Mouse (Mus musculus) stomach, embryonic 16.5 days (tissue): Measurements from ENCODE around the gene Pygo1. TPM values are rescaled to one million over a fixed set of nuclear protein-coding genes. Genes with fewer than 3 reads are reported as not detected.

Experiments used
- ATAC-seq: fragments of 200-750 bp; cut with Nextera tagmentation; 2 replicates; pipeline ENCODE4 v1.8.0; 2017; ENCODE audit warnings: moderate number of reproducible peaks, moderate TSS enrichment; ENCODE audit not compliant: insufficient read depth, low FRiP score
- H3K27ac ChIP-seq: fragments of 300-500 bp; sonication (generic); 2 replicates; pipeline ENCODE4 v1.5.1; 2014; ENCODE audit warnings: low read length
- H3K27me3 ChIP-seq: fragments of 300-500 bp; sonication (generic); 2 replicates; pipeline ENCODE4 v1.6.1; 2014; ENCODE audit warnings: low read length, control low read depth, mixed read lengths; ENCODE audit not compliant: control insufficient read depth, insufficient read depth
- H3K36me3 ChIP-seq: fragments of 300-500 bp; sonication (generic); 2 replicates; pipeline ENCODE4 v1.6.1; 2014; ENCODE audit warnings: low read length; ENCODE audit not compliant: control insufficient read depth, insufficient read depth
- H3K4me1 ChIP-seq: fragments of 300-500 bp; sonication (generic); 2 replicates; pipeline ENCODE4 v1.6.1; 2014; ENCODE audit warnings: low read length, control low read depth, mixed read lengths; ENCODE audit not compliant: control insufficient read depth, insufficient read depth
- H3K4me2 ChIP-seq: fragments of 300-500 bp; sonication (generic); 2 replicates; pipeline ENCODE4 v1.6.1; 2014; ENCODE audit warnings: low read depth, low read length, mixed read lengths
- H3K4me3 ChIP-seq: fragments of 300-500 bp; sonication (generic); replicated peaks from 2 replicates; pipeline ENCODE4 v1.5.1; 2014; ENCODE audit warnings: mild to moderate bottlenecking, low read length
- H3K9ac ChIP-seq: fragments of 300-500 bp; sonication (generic); 2 replicates; pipeline ENCODE4 v1.6.1; 2014; ENCODE audit warnings: low read length
- H3K9me3 ChIP-seq: fragments of 300-500 bp; sonication (generic); replicated peaks from 2 replicates; pipeline ENCODE4 v1.6.1; 2016; ENCODE audit warnings: low read length, control low read depth; ENCODE audit not compliant: control insufficient read depth
- WGBS: fragments of 180-500 bp; shearing (Covaris S2); extraction: QIAGEN DNeasy Blood & Tissue Kit; methylation state at CpG from one replicate; pipeline ENCODE4 v1.1.7; 2014; 5-methylcytosine and 5-hydroxymethylcytosine counted together
- polyA plus RNA-seq: library from polyadenylated mRNA; unstranded; fragments of >200 nt; fragmentation: Nextera tagmentation; extraction: Ambion mirVana; gene quantifications from 2 replicates; pipeline ENCODE4 v1.2.1, GENCODE M21; 2015

The Pygo1 gene
- polyA plus RNA-seq, 1 experiment from 2014 or later = 2.8 TPM

DNA sequence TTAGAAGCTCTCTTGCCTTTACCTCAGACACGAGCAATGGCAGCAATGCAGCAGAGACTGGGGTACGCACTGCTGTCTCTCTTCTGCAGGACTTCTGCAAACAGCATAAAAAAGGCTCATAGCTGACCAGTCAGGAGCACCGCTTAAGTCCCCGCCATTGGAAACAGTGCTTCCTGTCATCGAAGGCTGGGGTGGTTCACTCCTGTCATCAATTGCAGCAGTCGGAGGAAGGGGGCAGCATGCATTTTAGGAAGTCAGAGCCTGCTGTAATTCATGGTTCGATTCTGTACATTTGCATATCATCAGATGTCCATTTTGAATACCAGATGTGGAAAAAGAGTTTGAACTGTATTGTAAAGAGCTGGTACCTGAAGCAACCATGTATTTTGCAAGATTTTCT, 9.7 kb upstream of the Pygo1 start:
- 60% methylated on average over 7 of the region's 7 CpGs for WGBS
- Histone ChIP-seq H3K27ac (no peak overlapping the region), H3K36me3 (no peaks in the 10 kb centered on the region), H3K4me2 (no peak overlapping the region), H3K27me3 (no peaks in the 10 kb centered on the region), H3K9me3 (no peaks in the 10 kb centered on the region), H3K4me3 (no peak overlapping the region), H3K9ac (no peak overlapping the region), H3K4me1 (no peaks in the 10 kb centered on the region)
- no peak for ATAC-seq

- Histone ChIP-seq H3K9ac (no peak overlapping the region), H3K27me3 (peaks cover 2% of the 10 kb centered on the region; the same call in 1 of the 2 replicates), H3K27ac (no peak overlapping the region), H3K9me3 (no peaks in the 10 kb centered on the region), H3K4me3 (no peak overlapping the region), H3K4me2 (no peak overlapping the region), H3K36me3 (no peaks in the 10 kb centered on the region), H3K4me1 (peaks cover 10% of the 10 kb centered on the region)
- ATAC-seq = no peak
- WGBS = 71% methylated on average over 3 of the region's 3 CpGs
Observed at GRCm38 (mm10) chr9:72923068-72923467, 2.4 kb upstream of the Pygo1 start.

- peak overlapping the region; percentile 73 for H3K4me2 ChIP-seq
- peak overlapping the region; percentile 71 for H3K4me3 ChIP-seq
- H3K27me3 ChIP-seq = peaks cover 2% of the 10 kb centered on the region; the same call in 1 of the 2 replicates
- H3K9me3 ChIP-seq = no peaks in the 10 kb centered on the region
- no peaks in the 10 kb centered on the region for H3K36me3 ChIP-seq
- H3K27ac ChIP-seq = peak overlapping the region; percentile 79
- H3K9ac ChIP-seq = peak overlapping the region; percentile 91
- H3K4me1 ChIP-seq = peaks cover 10% of the 10 kb centered on the region
- WGBS = 1% methylated on average over 20 of the region's 20 CpGs
- ATAC-seq = no peak
Observed at GRCm38 (mm10) chr9:72925935-72926258, 452 bp downstream of the Pygo1 start.

DNA sequence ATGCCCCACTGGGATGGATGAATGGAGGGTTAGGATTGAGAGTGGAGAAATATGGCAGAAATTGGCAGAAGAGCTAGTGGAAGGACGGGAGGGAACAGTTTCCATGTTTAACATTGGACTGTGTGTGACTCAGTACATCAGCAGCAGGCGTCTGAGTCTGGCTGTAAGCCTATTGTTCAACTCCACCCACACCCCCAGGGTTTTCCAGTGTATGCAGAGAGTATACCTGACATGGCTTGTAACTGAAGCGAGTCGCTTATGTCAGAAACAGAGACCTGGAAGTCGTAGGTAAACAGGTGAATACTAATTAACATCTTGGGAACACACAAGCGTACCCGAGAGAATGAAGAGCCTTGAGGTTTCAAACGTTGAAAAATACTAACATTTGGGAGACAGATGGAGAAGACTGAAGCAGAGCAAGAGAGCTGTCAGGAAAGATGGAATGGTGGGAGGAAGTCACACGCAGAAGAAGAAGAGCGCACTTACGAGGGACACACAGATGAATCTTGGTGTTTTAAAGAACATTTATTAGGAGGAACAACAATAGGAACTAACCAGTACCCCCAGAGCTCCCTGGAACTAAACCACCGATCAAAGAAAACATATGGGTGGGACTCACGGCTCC, 5.8 kb downstream of the Pygo1 start:
- Histone ChIP-seq H3K9ac (no peak overlapping the region), H3K4me3 (no peak overlapping the region), H3K36me3 (no peaks in the 10 kb centered on the region), H3K9me3 (no peaks in the 10 kb centered on the region; the same call in 1 of the 2 replicates), H3K4me2 (no peak overlapping the region), H3K4me1 (peaks cover 10% of the 10 kb centered on the region), H3K27me3 (no peaks in the 10 kb centered on the region), H3K27ac (no peak overlapping the region)
- no peak for ATAC-seq
- WGBS = 79% methylated on average over 13 of the region's 13 CpGs

DNA sequence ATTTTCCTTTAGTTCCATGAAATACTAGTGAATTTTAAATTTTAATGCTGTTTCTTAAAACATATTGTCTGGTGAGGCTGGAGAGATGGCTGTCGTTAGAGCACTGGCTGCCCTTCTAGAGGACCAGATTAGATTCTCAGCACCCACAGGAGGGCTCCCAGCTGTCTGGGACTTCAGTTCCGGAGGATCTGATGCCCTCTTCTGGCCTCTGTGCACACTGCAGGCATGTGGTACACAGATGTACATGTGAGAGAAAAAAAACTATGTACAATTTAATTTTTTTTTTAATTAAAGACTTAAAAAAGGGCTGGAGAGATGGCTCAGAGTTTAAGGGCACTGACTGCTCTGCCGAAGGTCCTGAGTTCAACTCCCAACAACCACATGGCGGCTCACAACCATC, 9.9 kb downstream of the Pygo1 start:
- no peak overlapping the region for H3K4me3 ChIP-seq
- H3K4me1 ChIP-seq = no peaks in the 10 kb centered on the region
- ATAC-seq = no peak
- H3K4me2 ChIP-seq = no peak overlapping the region
- no peaks in the 10 kb centered on the region for H3K27me3 ChIP-seq
- H3K27ac ChIP-seq = no peak overlapping the region
- WGBS = 88% methylated on average over 4 of the region's 4 CpGs
- no peaks in the 10 kb centered on the region for H3K36me3 ChIP-seq
- H3K9me3 ChIP-seq = no peaks in the 10 kb centered on the region; the same call in 1 of the 2 replicates
- no peak overlapping the region for H3K9ac ChIP-seq

GRCm38 (mm10) chr9:72936301-72936700, 10.9 kb downstream of the Pygo1 start:
- H3K4me3 ChIP-seq = no peak overlapping the region
- WGBS = 74% methylated on average over 2 of the region's 2 CpGs
- no peaks in the 10 kb centered on the region for H3K27me3 ChIP-seq
- ATAC-seq = no peak
- H3K4me2 ChIP-seq = no peak overlapping the region
- H3K4me1 ChIP-seq = no peaks in the 10 kb centered on the region
- no peaks in the 10 kb centered on the region; the same call in 1 of the 2 replicates for H3K9me3 ChIP-seq
- no peak overlapping the region for H3K9ac ChIP-seq
- H3K36me3 ChIP-seq = no peaks in the 10 kb centered on the region
- H3K27ac ChIP-seq = no peak overlapping the region

GRCm38 (mm10) chr9:72943424-72943823, 18.0 kb downstream of the Pygo1 start:
- no peak overlapping the region for H3K4me3 ChIP-seq
- no peak overlapping the region for H3K27ac ChIP-seq
- H3K9ac ChIP-seq = no peak overlapping the region
- H3K27me3 ChIP-seq = no peaks in the 10 kb centered on the region
- WGBS = 55% methylated on average over 3 of the region's 3 CpGs
- H3K36me3 ChIP-seq = peaks cover 11% of the 10 kb centered on the region; the same call in 1 of the 2 replicates
- ATAC-seq = no peak
- no peaks in the 10 kb centered on the region; the same call in 1 of the 2 replicates for H3K4me1 ChIP-seq
- H3K4me2 ChIP-seq = no peak overlapping the region
- H3K9me3 ChIP-seq = no peaks in the 10 kb centered on the region

DNA sequence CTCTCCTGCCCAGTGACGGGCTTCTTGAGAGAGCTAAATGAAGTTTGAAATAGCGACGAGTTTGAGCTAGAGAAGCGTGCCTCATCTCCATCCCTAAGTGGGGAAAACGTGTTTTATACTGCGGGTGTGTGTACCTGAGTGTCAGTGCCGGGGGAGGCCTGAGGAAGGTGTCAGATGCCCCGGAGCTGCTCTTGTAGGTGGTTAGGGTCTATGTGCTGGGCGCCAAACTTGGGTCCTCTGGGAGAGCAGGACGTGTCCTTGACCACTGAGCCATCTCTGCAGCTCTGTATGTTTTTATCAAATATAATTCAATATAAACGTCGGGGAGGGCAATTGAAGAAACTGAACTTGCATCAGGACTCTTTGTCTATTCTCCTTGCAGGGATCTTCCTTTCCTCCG, 18.8 kb downstream of the Pygo1 start:
- Histone ChIP-seq H3K4me1 (no peaks in the 10 kb centered on the region; the same call in 1 of the 2 replicates), H3K9ac (no peak overlapping the region), H3K4me2 (no peak overlapping the region), H3K27ac (no peak overlapping the region), H3K9me3 (no peaks in the 10 kb centered on the region), H3K27me3 (no peaks in the 10 kb centered on the region), H3K4me3 (no peak overlapping the region), H3K36me3 (peaks cover 11% of the 10 kb centered on the region; the same call in 1 of the 2 replicates)
- WGBS = 88% methylated on average over 13 of the region's 13 CpGs
- ATAC-seq = no peak

DNA sequence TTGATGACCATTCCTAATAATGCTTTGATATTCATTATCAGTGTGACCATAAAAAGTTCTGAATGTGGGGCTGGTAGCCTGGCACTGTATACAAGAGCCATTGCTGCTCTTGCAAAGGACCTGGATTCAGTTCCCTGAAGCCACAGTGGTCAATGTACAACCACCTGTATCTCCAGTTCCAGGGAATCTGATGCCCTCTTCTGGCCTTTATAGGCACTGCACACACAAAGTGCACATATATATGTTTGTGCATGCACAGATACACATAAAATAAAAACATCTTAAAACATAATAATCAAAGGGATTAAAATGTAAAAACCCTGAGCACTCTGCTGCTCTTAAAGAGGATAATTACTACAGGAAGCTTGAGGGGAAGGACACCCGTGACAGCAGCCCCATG, 21.6 kb downstream of the Pygo1 start:
- Histone ChIP-seq H3K9ac (no peak overlapping the region), H3K4me1 (no peaks in the 10 kb centered on the region; the same call in 1 of the 2 replicates), H3K27me3 (no peaks in the 10 kb centered on the region), H3K36me3 (peaks cover 11% of the 10 kb centered on the region; the same call in 1 of the 2 replicates), H3K27ac (no peak overlapping the region), H3K9me3 (no peaks in the 10 kb centered on the region), H3K4me2 (no peak overlapping the region), H3K4me3 (no peak overlapping the region)
- WGBS = 88% methylated on average over 1 of the region's 1 CpGs
- no peak for ATAC-seq
